Mouse (Mus musculus): Measurements from ENCODE around the gene Faap20. TPM values are rescaled to one million over a fixed set of nuclear protein-coding genes. Genes with fewer than 3 reads are reported as not detected.

Gene Faap20
- polyA plus RNA-seq, 1 experiment = not detected

GRCm38 (mm10) chr4:155295026-155295590, 45.5 kb downstream of the Faap20 start:
- H3K4me3 ChIP-seq (ENCODE audit: insufficient read depth, low read depth, low read length) = no peak overlapping the region
- peaks cover 19% of the 10 kb centered on the region for H3K4me1 ChIP-seq (ENCODE audit: control insufficient read depth, insufficient read depth, low read length)
- no peak overlapping the region for H3K27ac ChIP-seq (ENCODE audit: insufficient read depth, low read depth, low read length)
- WGBS = 81% methylated on average over 10 of the region's 10 CpGs
- TF ChIP-seq POLR2A (IDR thresholded peaks at IDR 0.05; ENCODE audit: insufficient read depth, low read depth, low read length) (no peak), CTCF (IDR thresholded peaks at IDR 0.05; ENCODE audit: insufficient read depth, low read depth, low read length) (no peak)

GRCm38 (mm10) chr4:155295996-155296395, 46.4 kb downstream of the Faap20 start:
- H3K27ac ChIP-seq (ENCODE audit: insufficient read depth, low read depth, low read length) = no peak overlapping the region; the same call in 1 of the 2 replicates
- H3K4me3 ChIP-seq (ENCODE audit: insufficient read depth, low read depth, low read length) = no peak overlapping the region
- no peak for TF ChIP-seq POLR2A (IDR thresholded peaks at IDR 0.05; ENCODE audit: insufficient read depth, low read depth, low read length)
- TF ChIP-seq CTCF (IDR thresholded peaks at IDR 0.05; ENCODE audit: insufficient read depth, low read depth, low read length) = no peak
- peaks cover 27% of the 10 kb centered on the region for H3K4me1 ChIP-seq (ENCODE audit: control insufficient read depth, insufficient read depth, low read length)
- WGBS = 56% methylated on average over 4 of the region's 4 CpGs

- WGBS = 63% methylated on average over 2 of the region's 2 CpGs
- no peak overlapping the region for H3K27ac ChIP-seq (ENCODE audit: insufficient read depth, low read depth, low read length)
- TF ChIP-seq CTCF (IDR thresholded peaks at IDR 0.05; ENCODE audit: insufficient read depth, low read depth, low read length) (no peak), POLR2A (IDR thresholded peaks at IDR 0.05; ENCODE audit: insufficient read depth, low read depth, low read length) (no peak)
- H3K4me3 ChIP-seq (ENCODE audit: insufficient read depth, low read depth, low read length) = no peak overlapping the region
- H3K4me1 ChIP-seq (ENCODE audit: control insufficient read depth, insufficient read depth, low read length) = peaks cover 37% of the 10 kb centered on the region
Observed at GRCm38 (mm10) chr4:155297057-155297456, 47.5 kb downstream of the Faap20 start.

GRCm38 (mm10) chr4:155298826-155299225, 49.2 kb downstream of the Faap20 start:
- Histone ChIP-seq H3K27ac (ENCODE audit: insufficient read depth, low read depth, low read length) (no peak overlapping the region), H3K4me1 (ENCODE audit: control insufficient read depth, insufficient read depth, low read length) (peaks cover 42% of the 10 kb centered on the region), H3K4me3 (ENCODE audit: insufficient read depth, low read depth, low read length) (no peak overlapping the region)
- 92% methylated on average over 4 of the region's 4 CpGs for WGBS
- TF ChIP-seq POLR2A (IDR thresholded peaks at IDR 0.05; ENCODE audit: insufficient read depth, low read depth, low read length) = no peak
- no peak for TF ChIP-seq CTCF (IDR thresholded peaks at IDR 0.05; ENCODE audit: insufficient read depth, low read depth, low read length)

- TF ChIP-seq CTCF (IDR thresholded peaks at IDR 0.05; ENCODE audit: insufficient read depth, low read depth, low read length) (no peak), POLR2A (IDR thresholded peaks at IDR 0.05; ENCODE audit: insufficient read depth, low read depth, low read length) (no peak)
- WGBS = 79% methylated on average over 21 of the region's 21 CpGs
- no peak overlapping the region for H3K4me3 ChIP-seq (ENCODE audit: insufficient read depth, low read depth, low read length)
- no peak overlapping the region for H3K27ac ChIP-seq (ENCODE audit: insufficient read depth, low read depth, low read length)
- peaks cover 48% of the 10 kb centered on the region for H3K4me1 ChIP-seq (ENCODE audit: control insufficient read depth, insufficient read depth, low read length)
Observed at GRCm38 (mm10) chr4:155300421-155301097, 51.0 kb downstream of the Faap20 start.

- H3K4me1 ChIP-seq (ENCODE audit: control insufficient read depth, insufficient read depth, low read length) = peaks cover 51% of the 10 kb centered on the region
- no peak for TF ChIP-seq CTCF (IDR thresholded peaks at IDR 0.05; ENCODE audit: insufficient read depth, low read depth, low read length)
- no peak for TF ChIP-seq POLR2A (IDR thresholded peaks at IDR 0.05; ENCODE audit: insufficient read depth, low read depth, low read length)
- 82% methylated on average over 7 of the region's 7 CpGs for WGBS
- H3K4me3 ChIP-seq (ENCODE audit: insufficient read depth, low read depth, low read length) = no peak overlapping the region
- H3K27ac ChIP-seq (ENCODE audit: insufficient read depth, low read depth, low read length) = peak overlapping the region; percentile 29; the same call in 1 of the 2 replicates
Observed at GRCm38 (mm10) chr4:155301098-155301447, 51.5 kb downstream of the Faap20 start.

- TF ChIP-seq CTCF (IDR thresholded peaks at IDR 0.05; ENCODE audit: insufficient read depth, low read depth, low read length) (no peak), POLR2A (IDR thresholded peaks at IDR 0.05; ENCODE audit: insufficient read depth, low read depth, low read length) (no peak)
- 26% methylated on average over 4 of the region's 4 CpGs for WGBS
- peaks cover 58% of the 10 kb centered on the region for H3K4me1 ChIP-seq (ENCODE audit: control insufficient read depth, insufficient read depth, low read length)
- peak overlapping the region; percentile 29 for H3K27ac ChIP-seq (ENCODE audit: insufficient read depth, low read depth, low read length)
- H3K4me3 ChIP-seq (ENCODE audit: insufficient read depth, low read depth, low read length) = no peak overlapping the region
Observed at GRCm38 (mm10) chr4:155301965-155302364, 52.4 kb downstream of the Faap20 start.

GRCm38 (mm10) chr4:155304508-155305096, 55.0 kb downstream of the Faap20 start:
- Histone ChIP-seq H3K4me1 (ENCODE audit: control insufficient read depth, insufficient read depth, low read length) (peaks cover 70% of the 10 kb centered on the region), H3K27ac (ENCODE audit: insufficient read depth, low read depth, low read length) (peak overlapping the region; percentile 97), H3K4me3 (ENCODE audit: insufficient read depth, low read depth, low read length) (no peak overlapping the region)
- TF ChIP-seq CTCF (IDR thresholded peaks at IDR 0.05; ENCODE audit: insufficient read depth, low read depth, low read length) (no peak), POLR2A (IDR thresholded peaks at IDR 0.05; ENCODE audit: insufficient read depth, low read depth, low read length) (no peak)
- 68% methylated on average over 7 of the region's 7 CpGs for WGBS

- Histone ChIP-seq H3K27ac (ENCODE audit: insufficient read depth, low read depth, low read length) (peak overlapping the region; percentile 97), H3K4me1 (ENCODE audit: control insufficient read depth, insufficient read depth, low read length) (peaks cover 62% of the 10 kb centered on the region), H3K4me3 (ENCODE audit: insufficient read depth, low read depth, low read length) (no peak overlapping the region)
- WGBS = 17% methylated on average over 8 of the region's 8 CpGs
- TF ChIP-seq POLR2A (IDR thresholded peaks at IDR 0.05; ENCODE audit: insufficient read depth, low read depth, low read length) (no peak), CTCF (IDR thresholded peaks at IDR 0.05; ENCODE audit: insufficient read depth, low read depth, low read length) (no peak)
Observed at GRCm38 (mm10) chr4:155305531-155306031, 56.0 kb downstream of the Faap20 start.

Other genes with a start within 250 kb of the Faap20 start
- not detected in 2 replicates for gene Plch2, start 193.0 kb upstream of the Faap20 start, polyA plus RNA-seq (2012; ENCODE audit: insufficient read depth, insufficient read length, low replicate concordance, missing spikeins)
- gene Pex10, start 182.8 kb upstream of the Faap20 start, polyA plus RNA-seq (2012; ENCODE audit: insufficient read depth, insufficient read length, low replicate concordance, missing spikeins) = not detected in 2 replicates
- gene Rer1, start 163.4 kb upstream of the Faap20 start, polyA plus RNA-seq (2012; ENCODE audit: insufficient read depth, insufficient read length, low replicate concordance, missing spikeins) = not detected in 2 replicates
- gene Morn1, start 163.2 kb upstream of the Faap20 start, polyA plus RNA-seq (2012; ENCODE audit: insufficient read depth, insufficient read length, low replicate concordance, missing spikeins) = not detected in 2 replicates
- not detected in 2 replicates for gene Ski, start 27.2 kb upstream of the Faap20 start, polyA plus RNA-seq (2012; ENCODE audit: insufficient read depth, insufficient read length, low replicate concordance, missing spikeins)
- not detected in 2 replicates for gene Prkcz, start 111.6 kb downstream of the Faap20 start, polyA plus RNA-seq (2012; ENCODE audit: insufficient read depth, insufficient read length, low replicate concordance, missing spikeins)
- not detected in 2 replicates for gene Gabrd, start 148.3 kb downstream of the Faap20 start, polyA plus RNA-seq (2012; ENCODE audit: insufficient read depth, insufficient read length, low replicate concordance, missing spikeins)
- not detected in 2 replicates for gene Cfap74, start 159.4 kb downstream of the Faap20 start, polyA plus RNA-seq (2012; ENCODE audit: insufficient read depth, insufficient read length, low replicate concordance, missing spikeins)
- gene Tmem52, start 219.3 kb downstream of the Faap20 start, polyA plus RNA-seq (2012; ENCODE audit: insufficient read depth, insufficient read length, low replicate concordance, missing spikeins) = not detected in 2 replicates
- gene Gnb1, start 241.6 kb downstream of the Faap20 start, polyA plus RNA-seq (2012; ENCODE audit: insufficient read depth, insufficient read length, low replicate concordance, missing spikeins) = 260 and 372 TPM in 2 replicates

All from olfactory bulb, adult 2 months (tissue).